Mouse (Mus musculus) stomach, postnatal 0 days (tissue): ENCODE results near the gene Trmt112.

Source experiments
- CTCF ChIP-seq: IDR thresholded peaks from 2 replicates; pipeline ENCODE4 v1.5.1; 2016; ENCODE audit warnings: antibody characterized with exemption, low read depth, mild to moderate bottlenecking, moderate library complexity
- EP300 ChIP-seq: optimal IDR thresholded peaks from 2 replicates; pipeline ENCODE3; 2016; ENCODE audit warnings: antibody characterized with exemption

DNA sequence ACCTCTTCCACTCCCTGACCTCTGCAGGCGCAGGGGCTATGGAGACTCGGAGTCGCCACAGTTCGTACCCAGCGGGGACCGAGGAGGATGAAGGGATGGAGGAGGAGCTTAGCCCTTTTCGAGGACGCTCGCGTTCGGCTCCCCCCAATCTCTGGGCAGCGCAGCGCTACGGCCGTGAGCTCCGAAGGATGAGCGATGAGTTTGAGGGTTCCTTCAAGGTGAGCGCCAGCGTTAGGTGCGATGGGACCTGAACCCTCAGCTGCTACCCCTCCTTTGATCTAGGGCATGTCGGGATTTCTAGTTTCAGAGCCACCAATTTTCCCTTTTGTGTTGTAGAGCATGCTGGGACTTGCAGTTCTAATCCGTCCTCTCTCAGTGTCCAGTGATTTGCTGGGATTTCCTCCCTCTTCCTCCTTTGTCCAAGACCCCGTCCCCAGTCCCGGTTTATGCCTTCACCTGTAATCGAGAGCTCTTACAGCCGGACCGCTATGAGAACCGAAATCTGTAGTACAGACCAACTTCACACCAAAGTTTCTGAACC lies 41.2 kb downstream of the Trmt112 start:
- TF ChIP-seq CTCF (no peak), EP300 (no peak)
